Mouse (Mus musculus) splenic B cell, adult 2 months (primary cell): Measurements from ENCODE around the gene Tspan14.

Source experiments
- DNase-seq: peaks from one replicate; pipeline ENCODE4 v3.0.0-alpha.2; 2011; ENCODE audit warnings: low read depth, low spot score
- H3K27me3 ChIP-seq: 2 replicates; pipeline ENCODE4 v1.6.1; 2012; ENCODE audit warnings: mild to moderate bottlenecking, low read length, moderate library complexity, mixed read lengths; ENCODE audit not compliant: control insufficient read depth, poor library complexity, insufficient read depth, severe bottlenecking
- H3K36me3 ChIP-seq: 2 replicates; pipeline ENCODE4 v1.6.1; 2012; ENCODE audit warnings: mild to moderate bottlenecking, low read length, moderate library complexity, mixed read lengths; ENCODE audit not compliant: control insufficient read depth, poor library complexity, insufficient read depth, severe bottlenecking

Tspan14 gene

GRCm38 (mm10) chr14:40963501-40964213 is 3.0 kb downstream of the Tspan14 start:
- Histone ChIP-seq H3K27me3 (no peaks in the 10 kb centered on the region), H3K36me3 (no peaks in the 10 kb centered on the region)
- no peak for DNase-seq

GRCm38 (mm10) chr14:40962365-40963290 is 4.0 kb downstream of the Tspan14 start:
- DNase-seq, result peak; percentile 35
- no peaks in the 10 kb centered on the region for H3K27me3 ChIP-seq
- no peaks in the 10 kb centered on the region for H3K36me3 ChIP-seq

- H3K27me3 ChIP-seq, result no peaks in the 10 kb centered on the region
- no peaks in the 10 kb centered on the region for H3K36me3 ChIP-seq
- no peak for DNase-seq
Measured at GRCm38 (mm10) chr14:40960237-40960636, 6.4 kb downstream of the Tspan14 start.

GRCm38 (mm10) chr14:40959586-40959985 is 7.0 kb downstream of the Tspan14 start:
- no peak for DNase-seq
- Histone ChIP-seq H3K27me3 (no peaks in the 10 kb centered on the region), H3K36me3 (no peaks in the 10 kb centered on the region)

- Histone ChIP-seq H3K36me3 (no peaks in the 10 kb centered on the region), H3K27me3 (no peaks in the 10 kb centered on the region)
- DNase-seq, result peak; percentile 33
Measured at GRCm38 (mm10) chr14:40958986-40959381, 7.6 kb downstream of the Tspan14 start.

GRCm38 (mm10) chr14:40958083-40958985 is 8.3 kb downstream of the Tspan14 start:
- DNase-seq, result peak; percentile 56
- H3K36me3 ChIP-seq, result no peaks in the 10 kb centered on the region
- H3K27me3 ChIP-seq, result no peaks in the 10 kb centered on the region

- Histone ChIP-seq H3K27me3 (no peaks in the 10 kb centered on the region), H3K36me3 (no peaks in the 10 kb centered on the region)
- no peak for DNase-seq
Measured at GRCm38 (mm10) chr14:40957607-40958006, 9.0 kb downstream of the Tspan14 start.

- Histone ChIP-seq H3K36me3 (no peaks in the 10 kb centered on the region), H3K27me3 (no peaks in the 10 kb centered on the region)
- DNase-seq, result peak; percentile 76
Measured at GRCm38 (mm10) chr14:40956252-40957146, 10.1 kb downstream of the Tspan14 start.

- Histone ChIP-seq H3K27me3 (no peaks in the 10 kb centered on the region), H3K36me3 (no peaks in the 10 kb centered on the region)
- DNase-seq, result no peak
Measured at GRCm38 (mm10) chr14:40955596-40956251, 10.9 kb downstream of the Tspan14 start.

GRCm38 (mm10) chr14:40955146-40955545 is 11.5 kb downstream of the Tspan14 start:
- DNase-seq, result no peak
- Histone ChIP-seq H3K36me3 (no peaks in the 10 kb centered on the region), H3K27me3 (no peaks in the 10 kb centered on the region)

GRCm38 (mm10) chr14:40953381-40953780 is 13.2 kb downstream of the Tspan14 start:
- no peaks in the 10 kb centered on the region for H3K27me3 ChIP-seq
- no peak for DNase-seq

GRCm38 (mm10) chr14:40952715-40953114 is 13.9 kb downstream of the Tspan14 start:
- no peaks in the 10 kb centered on the region for H3K27me3 ChIP-seq
- no peaks in the 10 kb centered on the region for H3K36me3 ChIP-seq
- DNase-seq, result no peak

More at GRCm38 (mm10) chr14:40953381-40953780, 13.2 kb downstream of the Tspan14 start:
- H3K36me3 ChIP-seq, result no peaks in the 10 kb centered on the region

- DNase-seq, result peak; percentile 45
- H3K27me3 ChIP-seq, result no peaks in the 10 kb centered on the region
- no peaks in the 10 kb centered on the region for H3K36me3 ChIP-seq
Measured at GRCm38 (mm10) chr14:40952301-40952700, 14.3 kb downstream of the Tspan14 start.
